Mouse (Mus musculus): ENCODE measurements around the gene Mthfd1.

GRCm38 (mm10) chr12:76239839-76240571 lies 15.1 kb upstream of the Mthfd1 start:
- TF ChIP-seq CTCF (IDR thresholded peaks at IDR 0.05; ENCODE audit: low read depth) (no peak), EP300 (IDR thresholded peaks at IDR 0.05; ENCODE audit: low read depth) (no peak)

Data from heart, postnatal 0 days (tissue).